ENCODE assay signal across 8 mouse cellular contexts in genomic region chr2:181136934-181137333, GRCm38 (mm10). TPM values are rescaled to one million over a fixed set of nuclear protein-coding genes. Genes with fewer than 3 reads are reported as not detected.
DNase-seq lines count a peak whose midpoint lies in the region; ATAC-seq lines count a peak whose summit lies in the region.

No protein-coding gene starts in this region.

- H3K36me3 ChIP-seq in hindbrain, embryonic 11.5 days (ENCODE audit: control insufficient read depth, insufficient read depth, low read length), result no peaks in the 10 kb centered on the region
- H3K36me3 ChIP-seq in hindbrain, embryonic 12.5 days, result no peaks in the 10 kb centered on the region

- H3K4me3 ChIP-seq in hindbrain, embryonic 11.5 days (ENCODE audit: low read depth, low read length), result no peak overlapping the region
- H3K4me3 ChIP-seq in hindbrain, embryonic 12.5 days, result no peak overlapping the region

- peaks cover 32% of the 10 kb centered on the region for H3K27me3 ChIP-seq in hindbrain, embryonic 11.5 days (ENCODE audit: control insufficient read depth, insufficient read depth, low read length)
- peaks cover 70% of the 10 kb centered on the region for H3K27me3 ChIP-seq in hindbrain, embryonic 12.5 days

- WGBS in hindbrain, embryonic 11.5 days, result 8% methylated on average over 6 of the region's 6 CpGs
- 7% methylated on average over 6 of the region's 6 CpGs for WGBS in hindbrain, embryonic 12.5 days

- peak; percentile 73 for DNase-seq in hindbrain, embryonic 11.5 days (ENCODE audit: low spot score)
- DNase-seq in 416B (ENCODE audit: low read depth) (peak; percentile 39), ZHBTc4 (ENCODE audit: low read depth, low spot score) (peak; percentile 68)
- peak; percentile 86 for DNase-seq in kidney, postnatal 4 days
- DNase-seq in thymus, postnatal 25 days, result no peak
- DNase-seq in cerebellum, adult 18-20 months, result no peak
- no peak for DNase-seq in thymus, postnatal 36 days

- no peak for ATAC-seq in hindbrain, embryonic 11.5 days (ENCODE audit: low FRiP score)
- ATAC-seq in hindbrain, embryonic 12.5 days (ENCODE audit: low FRiP score), result no peak

- no peaks in the 10 kb centered on the region; the same call in 1 of the 2 replicates for H3K4me1 ChIP-seq in hindbrain, embryonic 11.5 days (replicated peaks; ENCODE audit: control insufficient read depth, insufficient read depth, low read length)
- peaks cover 16% of the 10 kb centered on the region for H3K4me1 ChIP-seq in hindbrain, embryonic 12.5 days

- no peak overlapping the region for H3K9ac ChIP-seq in hindbrain, embryonic 11.5 days (ENCODE audit: low read depth, low read length)
- H3K9ac ChIP-seq in hindbrain, embryonic 12.5 days, result no peak overlapping the region

- H3K9me3 ChIP-seq in hindbrain, embryonic 11.5 days (ENCODE audit: control insufficient read depth, low read length), result no peaks in the 10 kb centered on the region
- H3K9me3 ChIP-seq in hindbrain, embryonic 12.5 days (replicated peaks), result no peaks in the 10 kb centered on the region

- no peak overlapping the region for H3K4me2 ChIP-seq in hindbrain, embryonic 11.5 days (replicated peaks; ENCODE audit: low read depth, low read length)
- no peak overlapping the region for H3K4me2 ChIP-seq in hindbrain, embryonic 12.5 days (replicated peaks)

- H3K27ac ChIP-seq in hindbrain, embryonic 11.5 days (ENCODE audit: low read depth, low read length), result no peak overlapping the region
- H3K27ac ChIP-seq in hindbrain, embryonic 12.5 days, result no peak overlapping the region

RNA-seq across cellular contexts. Expression of gene Kcnq2, which starts 1.8 kb away (rescaled TPM):
- polyA plus RNA-seq in hindbrain, embryonic 11.5 days (2014; fragmentation: Nextera tagmentation; extraction: Ambion mirVana), result 16.3 and 18.9 TPM in 2 replicates
- 41.7 and 43.1 TPM in 2 replicates for polyA plus RNA-seq in hindbrain, embryonic 12.5 days (2016; fragmentation: Nextera tagmentation; extraction: Ambion mirVana)

RNA-seq across cellular contexts. Expression of gene Eef1a2, which starts 19.9 kb away (rescaled TPM):
- polyA plus RNA-seq in hindbrain, embryonic 11.5 days (2014; fragmentation: Nextera tagmentation; extraction: Ambion mirVana), result 1.3 and 1.5 TPM in 2 replicates
- polyA plus RNA-seq in hindbrain, embryonic 12.5 days (2016; fragmentation: Nextera tagmentation; extraction: Ambion mirVana), result 2.3 and 2.5 TPM in 2 replicates

RNA-seq across cellular contexts. Expression of gene Ppdpf, which starts 50.1 kb away (rescaled TPM):
- 393 and 410 TPM in 2 replicates for polyA plus RNA-seq in hindbrain, embryonic 11.5 days (2014; fragmentation: Nextera tagmentation; extraction: Ambion mirVana)
- polyA plus RNA-seq in hindbrain, embryonic 12.5 days (2016; fragmentation: Nextera tagmentation; extraction: Ambion mirVana), result 388 and 419 TPM in 2 replicates

Comparison
In these comparisons a context has a peak if more than half of its experiments do, and no peak if none do; other contexts are left out.
1. DNase-seq: peak in hindbrain, embryonic 11.5 days (single experiment), 416B (single experiment), ZHBTc4 (single experiment) and kidney, postnatal 4 days (2 of 2); none in thymus, postnatal 25 days (single experiment), cerebellum, adult 18-20 months (0 of 2) and thymus, postnatal 36 days (0 of 2).